Mouse (Mus musculus) midbrain, postnatal 0 days (tissue): Measurements from ENCODE around the gene Fndc9. TPM values are rescaled to one million over a fixed set of nuclear protein-coding genes. Genes with fewer than 3 reads are reported as not detected.

ENCODE experiments used
- ATAC-seq: fragments of 200-750 bp; cut with Nextera tagmentation; 2 replicates; pipeline ENCODE4 v1.8.0; 2017; ENCODE audit warnings: moderate number of reproducible peaks, mild to moderate bottlenecking, moderate TSS enrichment, moderate library complexity; ENCODE audit not compliant: low FRiP score
- DNase-seq: peaks from one replicate; pipeline ENCODE4 v3.0.0-alpha.2; 2015; ENCODE audit warnings: low spot score
- H3K27ac ChIP-seq: fragments of 300-500 bp; sonication (generic); 2 replicates; pipeline ENCODE4 v1.5.1; 2014; ENCODE audit warnings: low read depth, mild to moderate bottlenecking, low read length, mixed read lengths
- H3K27me3 ChIP-seq: fragments of 300-500 bp; sonication (generic); 2 replicates; pipeline ENCODE4 v1.6.1; 2014; ENCODE audit warnings: low read length, control low read depth, mixed read lengths; ENCODE audit not compliant: insufficient read depth
- H3K36me3 ChIP-seq: fragments of 300-500 bp; sonication (generic); 2 replicates; pipeline ENCODE4 v1.6.1; 2014; ENCODE audit warnings: low read length, control low read depth, mixed read lengths; ENCODE audit not compliant: insufficient read depth
- H3K4me1 ChIP-seq: fragments of 300-500 bp; sonication (generic); 2 replicates; pipeline ENCODE4 v1.6.1; 2014; ENCODE audit warnings: mild to moderate bottlenecking, control low read depth, antibody characterized with exemption, low read length, mixed read lengths; ENCODE audit not compliant: insufficient read depth
- H3K4me2 ChIP-seq: fragments of 300-500 bp; sonication (generic); 2 replicates; pipeline ENCODE4 v1.6.1; 2014; ENCODE audit warnings: low read depth, mild to moderate bottlenecking, low read length, mixed read lengths; ENCODE audit not compliant: poor library complexity, severe bottlenecking
- H3K4me3 ChIP-seq: fragments of 300-500 bp; sonication (generic); 2 replicates; pipeline ENCODE4 v1.5.1; 2014; ENCODE audit warnings: low read depth, mild to moderate bottlenecking, low read length, moderate library complexity
- H3K9ac ChIP-seq: fragments of 300-500 bp; sonication (generic); replicated peaks from 2 replicates; pipeline ENCODE4 v1.6.1; 2014; ENCODE audit warnings: mild to moderate bottlenecking, low read length, moderate library complexity, mixed read lengths; ENCODE audit not compliant: poor library complexity, severe bottlenecking
- H3K9me3 ChIP-seq: fragments of 300-500 bp; sonication (generic); 2 replicates; pipeline ENCODE4 v1.6.1; 2016; ENCODE audit warnings: low read length, control low read depth
- CTCF ChIP-seq: IDR thresholded peaks from 2 replicates; pipeline ENCODE4 v1.5.1; 2016; ENCODE audit warnings: antibody characterized with exemption, mild to moderate bottlenecking
- WGBS: fragments of 180-500 bp; shearing (Covaris S2); extraction: QIAGEN DNeasy Blood & Tissue Kit; methylation state at CpG from one replicate; pipeline ENCODE4 v1.1.7; 2014; 5-methylcytosine and 5-hydroxymethylcytosine counted together
- polyA plus RNA-seq: library from polyadenylated mRNA; unstranded; fragments of >200 nt; fragmentation: Nextera tagmentation; extraction: Ambion mirVana; gene quantifications from 2 replicates; pipeline ENCODE4 v1.2.1, GENCODE M21; 2015
- total RNA-seq: library from RNA; depleted of rRNA; stranded (reverse); fragments of >200 nt; gene quantifications from 2 replicates; pipeline ENCODE4 v1.2.3, GENCODE M21; 2014; rRNA removed

Gene Fndc9
- total RNA-seq (11.8 and 12.2 TPM in 2 replicates), polyA plus RNA-seq (18.9 and 20.8 TPM in 2 replicates)

- no peak; the same call in 1 of the 2 replicates for TF ChIP-seq CTCF
- H3K9me3 ChIP-seq, result no peaks in the 10 kb centered on the region
- peak; percentile 77 for DNase-seq
- peak within 1 kb of the TSS; percentile 80 for H3K27ac ChIP-seq
- H3K9ac ChIP-seq, result peak within 1 kb of the TSS; percentile 39
- WGBS, result 7% methylated on average over 11 of the region's 11 CpGs
- peak; percentile 92 for ATAC-seq
- peak within 1 kb of the TSS; percentile 17; the same call in 1 of the 2 replicates for H3K4me3 ChIP-seq
- peaks cover 48% of the 10 kb centered on the region for H3K36me3 ChIP-seq
- no peaks in the 10 kb centered on the region for H3K27me3 ChIP-seq
- no peaks in the 10 kb centered on the region for H3K4me1 ChIP-seq
- H3K4me2 ChIP-seq, result peak within 1 kb of the TSS; percentile 33
These were observed at the start of gene Fndc9 for GRCm38 (mm10) chr11:46235334-46235733. TSS of gene Fndc9 (plus strand) at chr11:46235531.

DNA sequence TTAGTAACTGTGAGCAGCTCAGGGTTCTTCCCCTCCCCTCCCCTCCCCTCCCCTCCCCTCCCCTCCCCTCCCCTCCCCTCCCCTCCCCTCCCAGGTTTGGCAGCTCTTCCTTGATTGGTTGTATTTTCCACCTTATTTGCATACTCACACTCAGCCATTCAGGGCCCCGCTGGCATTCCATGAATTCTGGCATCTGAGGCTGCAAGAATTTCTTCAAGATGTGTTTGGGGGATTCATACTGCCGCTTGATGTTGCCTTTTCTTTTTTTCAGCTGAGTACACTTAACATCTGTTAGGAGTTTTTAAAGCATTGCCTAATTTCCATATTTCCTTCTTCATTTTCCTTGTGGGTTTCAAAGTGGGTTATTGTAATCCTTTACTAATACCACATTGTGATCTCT, 47.0 kb upstream of the Fndc9 start:
- Histone ChIP-seq H3K27me3 (no peaks in the 10 kb centered on the region), H3K9ac (no peak overlapping the region), H3K4me3 (no peak overlapping the region), H3K36me3 (peaks cover 2% of the 10 kb centered on the region; the same call in 1 of the 2 replicates), H3K9me3 (no peaks in the 10 kb centered on the region), H3K4me1 (no peaks in the 10 kb centered on the region), H3K27ac (no peak overlapping the region), H3K4me2 (no peak overlapping the region)
- TF ChIP-seq CTCF, result no peak
- ATAC-seq, result no peak
- 44% methylated on average over 2 of the region's 2 CpGs for WGBS
- no peak for DNase-seq

- Histone ChIP-seq H3K4me3 (no peak overlapping the region), H3K36me3 (peaks cover 38% of the 10 kb centered on the region), H3K4me1 (no peaks in the 10 kb centered on the region), H3K9me3 (no peaks in the 10 kb centered on the region), H3K27me3 (no peaks in the 10 kb centered on the region), H3K4me2 (no peak overlapping the region), H3K9ac (no peak overlapping the region), H3K27ac (no peak overlapping the region)
- 81% methylated on average over 4 of the region's 4 CpGs for WGBS
- TF ChIP-seq CTCF, result no peak
- ATAC-seq (no peak), DNase-seq (no peak)
These were observed 41.2 kb upstream of the Fndc9 start for GRCm38 (mm10) chr11:46194175-46194574.

- 89% methylated on average over 11 of the region's 11 CpGs for whole genome bisulfite sequencing
- no peaks in the 10 kb centered on the region for H3K4me1 ChIP-seq
- DNase-seq (no peak), ATAC-seq (no peak)
- no peak overlapping the region for H3K4me3 ChIP-seq
- H3K4me2 ChIP-seq, result no peak overlapping the region
- no peaks in the 10 kb centered on the region for H3K9me3 ChIP-seq
- TF ChIP-seq CTCF, result no peak
- H3K27me3 ChIP-seq, result no peaks in the 10 kb centered on the region
- peaks cover 53% of the 10 kb centered on the region for H3K36me3 ChIP-seq
- H3K9ac ChIP-seq, result no peak overlapping the region
- H3K27ac ChIP-seq, result no peak overlapping the region
These were observed 34.7 kb upstream of the Fndc9 start for GRCm38 (mm10) chr11:46200664-46201063.

GRCm38 (mm10) chr11:46201636-46202546, 33.4 kb upstream of the Fndc9 start:
- ATAC-seq (no peak), DNase-seq (no peak)
- Histone ChIP-seq H3K27me3 (no peaks in the 10 kb centered on the region), H3K36me3 (peaks cover 49% of the 10 kb centered on the region), H3K9me3 (no peaks in the 10 kb centered on the region), H3K4me1 (no peaks in the 10 kb centered on the region), H3K9ac (no peak overlapping the region), H3K27ac (no peak overlapping the region; the same call in 1 of the 2 replicates), H3K4me2 (no peak overlapping the region), H3K4me3 (no peak overlapping the region)
- TF ChIP-seq CTCF, result no peak
- 68% methylated on average over 20 of the region's 20 CpGs for WGBS

GRCm38 (mm10) chr11:46202547-46202887, 32.8 kb upstream of the Fndc9 start:
- no peak overlapping the region for H3K4me2 ChIP-seq
- H3K9ac ChIP-seq, result no peak overlapping the region
- no peaks in the 10 kb centered on the region for H3K4me1 ChIP-seq
- H3K27ac ChIP-seq, result no peak overlapping the region
- H3K4me3 ChIP-seq, result no peak overlapping the region
- no peak for TF ChIP-seq CTCF
- H3K36me3 ChIP-seq, result peaks cover 52% of the 10 kb centered on the region
- DNase-seq (no peak), ATAC-seq (no peak)
- WGBS, result 74% methylated on average over 10 of the region's 10 CpGs
- H3K27me3 ChIP-seq, result no peaks in the 10 kb centered on the region
- no peaks in the 10 kb centered on the region for H3K9me3 ChIP-seq
